Mouse (Mus musculus) cerebellum, adult 8-10 months (tissue): Measurements from ENCODE around the gene Tff3.

Experiments
- DNase-seq: peaks from one replicate; pipeline ENCODE4 v3.0.0; 2022

Gene Tff3

DNA sequence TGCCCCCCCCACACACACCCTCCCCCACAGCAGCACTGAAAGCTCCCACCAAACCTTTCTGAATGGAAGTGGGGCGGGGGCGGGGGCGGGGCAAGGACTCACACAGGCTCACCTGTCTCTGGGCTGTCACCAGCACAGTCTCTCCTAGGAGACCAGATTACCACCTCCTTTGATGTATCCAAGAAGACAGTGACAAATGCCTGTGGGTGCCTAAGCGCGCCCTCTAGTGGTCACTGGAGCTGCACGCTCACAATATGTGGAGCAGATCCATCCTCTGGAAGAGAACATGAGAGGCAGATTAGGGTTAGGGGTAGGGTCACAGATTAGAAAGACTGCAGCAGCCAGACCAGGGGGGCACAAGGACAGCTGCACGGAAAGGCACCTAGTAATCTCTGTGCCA lies 10.0 kb downstream of the Tff3 start:
- peak; percentile 80 for DNase-seq

DNA sequence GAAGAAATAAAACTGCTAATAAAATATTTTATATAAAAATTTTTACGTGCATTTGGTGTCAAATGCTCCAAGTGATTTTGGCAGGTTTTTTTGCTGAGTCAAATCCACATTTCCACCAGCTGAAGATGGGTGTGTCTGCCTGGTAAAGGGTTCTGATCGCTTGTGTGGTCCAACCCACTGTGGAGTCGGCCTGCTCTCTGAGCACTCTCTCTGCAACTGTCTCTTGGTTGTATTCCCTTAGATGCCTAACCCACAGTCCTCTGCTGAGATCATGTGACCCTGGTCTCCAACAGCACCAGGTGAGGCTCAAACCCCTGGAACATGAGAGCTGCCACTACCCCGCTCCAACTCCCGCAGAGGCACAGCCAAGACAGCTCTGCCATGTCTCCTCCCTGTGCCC lies 11.5 kb downstream of the Tff3 start:
- DNase-seq, result no peak

DNA sequence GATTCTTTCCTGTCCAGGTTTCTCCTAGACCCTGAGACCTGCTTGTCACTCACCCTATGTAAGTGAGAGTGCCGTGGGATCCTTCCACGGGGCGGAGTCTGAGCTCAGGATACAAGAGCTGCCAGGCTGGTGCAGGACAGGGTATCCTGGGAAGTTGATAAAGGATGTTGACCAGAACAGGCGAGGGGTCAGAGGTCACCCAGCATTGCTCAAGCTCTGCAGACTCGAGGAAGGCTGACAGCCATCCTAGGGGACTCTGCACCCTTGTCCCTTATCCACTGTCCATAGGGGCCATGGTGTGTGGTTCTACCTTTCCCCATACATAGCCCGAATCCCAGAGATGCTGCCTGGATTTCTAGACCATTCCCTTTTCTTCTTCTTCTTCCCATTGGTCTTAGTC lies 13.4 kb downstream of the Tff3 start:
- no peak for DNase-seq

DNA sequence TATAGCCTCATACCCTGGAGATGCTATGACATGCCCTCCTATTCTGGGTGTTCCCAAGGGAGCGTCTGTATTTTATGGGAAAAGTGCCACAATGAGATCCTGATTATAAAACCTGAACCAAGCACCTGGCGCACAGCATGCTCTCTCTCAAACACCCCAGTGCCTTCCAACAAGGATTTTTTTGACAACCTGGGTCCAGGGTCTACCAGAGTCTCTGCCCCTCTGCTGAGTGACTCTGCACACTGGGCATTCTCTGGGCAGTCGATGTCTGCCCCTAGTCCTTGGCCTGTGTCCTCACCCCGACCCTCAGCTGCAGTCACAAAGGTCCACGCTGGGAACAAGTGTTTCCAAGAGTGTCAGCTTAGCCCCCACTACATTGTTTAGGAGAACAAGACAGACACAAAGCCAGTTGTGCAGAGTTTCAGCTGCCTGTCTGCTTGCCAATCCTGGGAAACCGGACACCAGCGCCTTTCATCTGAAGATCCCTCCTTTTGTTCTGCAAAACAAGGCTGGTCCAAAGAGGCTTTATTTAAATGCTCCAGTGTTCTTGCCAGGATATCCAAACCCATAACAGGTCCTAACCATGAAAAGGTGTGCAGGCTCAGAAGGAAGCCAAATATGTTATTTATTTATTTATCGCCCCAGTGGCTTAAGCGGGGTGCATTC lies 16.1 kb downstream of the Tff3 start:
- DNase-seq, result no peak

DNA sequence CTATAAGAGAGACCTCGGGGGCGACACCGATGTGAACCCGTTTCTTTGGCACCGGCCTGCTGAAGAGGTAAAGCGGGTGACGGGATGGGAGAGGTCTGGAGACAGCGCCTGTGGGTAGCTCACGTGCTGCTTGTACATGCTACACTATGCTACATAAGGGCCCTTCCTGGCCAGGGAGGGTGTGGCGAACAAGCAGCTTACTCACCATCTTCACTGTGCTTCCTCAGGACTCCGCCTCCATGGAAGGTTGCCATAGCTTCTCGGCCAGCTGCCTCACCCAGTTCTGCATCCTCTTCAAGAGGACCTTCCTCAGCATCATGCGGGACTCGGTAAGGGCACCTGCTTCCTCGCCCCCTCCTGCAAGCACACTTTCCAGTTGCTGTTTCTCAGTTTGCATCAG lies 21.1 kb downstream of the Tff3 start:
- DNase-seq, result no peak

DNA sequence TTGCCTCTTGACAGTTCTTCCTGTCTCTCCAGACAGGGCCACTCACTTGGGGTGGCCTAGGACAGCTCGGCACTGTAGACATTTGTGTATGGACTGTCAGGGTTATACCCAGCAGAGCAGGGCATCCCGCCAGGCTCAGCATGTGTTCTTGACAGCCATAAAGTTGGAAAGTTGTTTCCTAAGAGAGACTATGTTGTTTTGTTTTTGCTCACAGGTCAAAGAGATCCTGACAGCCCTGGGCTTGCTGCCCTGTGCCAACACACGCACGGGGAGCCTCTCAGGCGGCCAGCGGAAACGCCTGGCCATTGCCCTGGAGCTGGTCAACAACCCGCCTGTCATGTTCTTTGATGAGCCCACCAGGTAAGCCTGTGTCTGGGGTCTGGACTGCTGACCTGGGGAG lies 25.6 kb downstream of the Tff3 start:
- no peak for DNase-seq

DNA sequence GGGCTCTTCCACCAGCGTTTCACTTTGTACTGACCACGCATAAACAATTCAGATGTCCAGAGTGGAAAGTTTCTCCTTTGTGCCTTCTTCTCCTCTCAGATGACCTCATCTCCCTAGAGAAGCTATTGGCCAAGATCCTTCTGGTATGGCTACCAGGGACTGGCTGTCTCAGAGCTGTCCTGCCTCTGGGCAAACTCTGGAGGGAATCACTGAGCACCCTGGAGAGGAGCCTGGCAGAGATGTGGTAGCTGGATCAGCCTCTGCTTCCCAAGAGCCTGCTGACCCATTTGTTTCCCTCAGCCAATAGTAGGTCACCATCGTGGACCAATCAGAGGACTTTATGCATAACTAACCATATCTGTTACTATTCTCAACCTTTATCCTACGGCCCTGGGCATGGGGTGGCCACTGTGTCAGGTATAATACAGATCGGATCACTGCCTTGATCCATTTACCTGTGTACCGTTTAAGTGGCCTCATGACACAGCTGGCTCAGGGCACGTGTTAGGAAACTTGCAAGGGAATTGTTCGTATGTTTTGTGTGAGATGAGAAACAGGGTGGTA lies 26.4 kb downstream of the Tff3 start:
- no peak for DNase-seq

DNA sequence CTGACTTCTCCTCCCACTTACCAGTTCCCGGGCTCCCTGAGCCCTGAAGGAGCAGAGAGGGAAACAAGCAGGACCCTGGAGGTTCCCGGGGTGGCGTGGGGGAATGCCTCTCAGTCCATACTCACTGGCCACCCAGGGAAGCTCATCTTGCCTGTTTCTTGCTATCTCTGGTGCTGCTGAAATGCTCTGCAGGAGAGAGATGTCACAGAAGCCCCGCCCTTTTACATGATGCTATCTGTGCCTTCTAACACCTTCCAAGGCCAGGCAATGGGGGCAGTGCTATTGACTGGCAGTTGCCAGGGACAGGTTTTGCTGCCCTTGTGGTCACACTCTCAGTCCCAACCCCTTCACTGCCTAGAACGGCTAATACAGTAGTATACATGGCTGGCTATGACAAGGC lies 30.7 kb downstream of the Tff3 start:
- DNase-seq, result no peak

DNA sequence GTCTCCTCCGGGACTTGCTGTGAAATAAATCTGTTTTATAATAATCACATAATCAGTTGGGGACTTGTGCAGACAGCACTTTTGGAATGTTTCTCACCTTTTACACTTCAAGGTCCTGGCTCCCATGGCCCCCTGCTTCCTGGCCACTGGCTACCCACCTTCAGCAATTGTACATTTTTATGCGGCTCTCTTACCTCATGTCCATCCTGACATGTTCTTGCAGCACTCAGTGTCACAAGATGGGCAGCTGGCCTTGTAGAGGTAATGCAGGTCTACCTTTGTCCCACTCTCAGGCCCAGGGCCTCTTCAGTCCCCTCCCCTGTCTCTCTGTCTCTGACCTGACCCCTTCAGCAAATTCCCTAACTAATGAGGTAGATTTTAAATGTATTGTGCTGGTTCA lies 32.6 kb downstream of the Tff3 start:
- no peak for DNase-seq

DNA sequence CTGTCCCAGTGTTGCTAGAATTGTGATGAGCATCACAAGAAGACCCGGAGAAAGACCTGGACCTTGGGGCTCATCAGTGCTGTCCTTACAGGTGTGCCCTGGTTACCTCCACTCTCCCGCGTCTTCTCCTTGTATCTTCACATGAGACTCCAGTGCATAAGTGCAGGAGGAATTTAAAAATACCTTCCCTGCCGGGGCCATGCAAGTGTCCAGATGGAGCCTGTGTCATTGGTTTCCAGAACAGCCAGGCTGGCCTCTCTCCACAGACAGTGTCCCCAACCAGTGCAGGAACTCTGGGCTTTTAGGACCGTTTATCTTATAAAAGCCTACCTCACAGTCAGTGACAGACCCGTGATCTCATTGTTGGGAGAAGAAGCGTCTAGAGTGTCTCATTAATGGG lies 33.9 kb downstream of the Tff3 start:
- DNase-seq, result peak; percentile 40

DNA sequence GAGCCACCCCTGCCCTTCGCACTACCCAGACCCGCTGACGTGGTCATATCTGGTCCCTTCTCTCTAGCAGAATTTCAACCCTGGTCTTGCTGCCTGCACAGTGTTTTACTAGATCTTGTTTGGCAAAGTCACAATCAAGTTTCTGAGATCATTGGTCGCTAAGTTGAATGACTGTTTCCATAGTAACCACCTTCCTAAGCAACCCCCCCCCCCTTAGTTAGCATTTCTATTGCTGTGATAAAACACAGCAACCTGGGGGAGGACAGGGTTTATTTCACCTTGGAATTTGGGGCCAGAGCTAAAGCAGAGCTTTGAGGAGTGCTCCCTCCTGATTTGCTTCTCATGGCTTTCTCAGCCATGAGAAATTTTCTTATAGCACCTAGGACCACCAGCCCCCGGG lies 34.7 kb downstream of the Tff3 start:
- no peak for DNase-seq

DNA sequence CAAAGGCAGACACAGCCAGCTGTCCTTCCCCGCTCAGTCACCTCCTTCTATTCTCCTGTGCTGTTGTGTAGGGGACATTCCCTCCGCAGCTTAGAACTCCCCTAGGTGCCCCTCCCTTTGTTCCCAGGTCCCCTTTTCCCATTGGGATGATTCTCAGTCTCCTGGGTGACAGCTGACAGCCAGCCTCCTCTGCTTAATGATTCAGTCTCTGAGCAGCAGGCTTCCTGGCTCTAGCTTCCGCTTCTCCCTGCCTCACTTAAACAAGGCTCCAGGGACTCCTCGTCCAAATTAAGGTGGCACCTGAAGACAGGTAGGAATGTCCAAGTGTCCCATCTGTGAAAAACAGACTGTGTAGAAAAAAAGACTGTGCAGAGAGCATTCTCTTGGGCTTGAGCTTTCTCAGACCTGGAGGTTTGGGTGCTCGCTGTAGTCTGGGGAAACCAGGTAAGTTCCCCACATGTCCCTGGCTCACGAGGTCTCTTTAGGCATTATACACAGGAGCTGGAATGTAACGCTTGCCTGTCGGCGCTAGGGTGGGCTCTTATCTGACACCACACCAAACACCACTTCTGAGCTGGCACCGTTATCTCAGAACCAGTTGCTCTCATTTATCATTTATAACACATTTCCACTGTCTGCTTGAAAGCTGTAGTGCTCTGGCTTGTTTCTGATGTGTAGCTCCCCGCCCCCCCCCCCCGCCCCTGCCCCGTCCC lies 38.3 kb downstream of the Tff3 start:
- no peak for DNase-seq

DNA sequence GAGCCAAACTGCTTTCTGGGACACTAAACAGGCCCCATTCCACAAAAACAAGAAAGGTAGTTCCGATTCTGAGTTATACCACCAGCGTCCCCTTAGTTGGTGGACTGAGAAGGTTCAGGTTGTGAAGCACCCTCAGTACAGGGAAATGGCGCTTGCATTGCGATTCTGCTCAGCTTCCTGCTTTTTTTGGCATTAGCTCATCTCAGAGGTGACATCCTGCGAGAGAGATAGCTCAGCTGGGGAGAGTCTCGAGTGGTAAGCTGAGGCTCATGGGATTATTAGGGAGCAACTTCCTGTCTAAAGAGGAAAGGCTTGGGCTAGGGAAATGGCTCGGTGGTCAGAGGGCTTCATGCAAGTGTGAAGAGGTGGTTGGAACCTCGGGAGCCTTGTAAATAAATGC lies 39.6 kb downstream of the Tff3 start:
- DNase-seq, result no peak

DNA sequence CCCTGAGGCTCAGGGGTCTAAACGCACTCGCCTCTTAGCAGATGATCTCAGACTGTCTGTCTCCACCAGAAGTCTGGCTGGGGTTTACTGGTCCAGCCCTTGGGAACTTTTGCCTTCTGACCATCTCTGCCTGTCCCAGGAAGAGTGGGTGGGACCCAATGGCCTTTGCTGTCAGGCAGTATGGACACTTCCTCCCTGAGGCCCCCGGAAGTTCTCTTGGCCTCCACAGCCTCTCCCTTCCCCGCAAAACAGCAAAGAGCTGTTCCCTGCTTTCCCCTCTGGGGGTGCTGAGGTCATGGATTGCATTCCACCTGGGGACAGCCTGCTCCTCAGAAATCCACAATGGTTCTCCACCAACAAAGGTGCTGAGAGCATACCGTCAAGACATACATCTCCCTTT lies 40.7 kb downstream of the Tff3 start:
- no peak for DNase-seq

DNA sequence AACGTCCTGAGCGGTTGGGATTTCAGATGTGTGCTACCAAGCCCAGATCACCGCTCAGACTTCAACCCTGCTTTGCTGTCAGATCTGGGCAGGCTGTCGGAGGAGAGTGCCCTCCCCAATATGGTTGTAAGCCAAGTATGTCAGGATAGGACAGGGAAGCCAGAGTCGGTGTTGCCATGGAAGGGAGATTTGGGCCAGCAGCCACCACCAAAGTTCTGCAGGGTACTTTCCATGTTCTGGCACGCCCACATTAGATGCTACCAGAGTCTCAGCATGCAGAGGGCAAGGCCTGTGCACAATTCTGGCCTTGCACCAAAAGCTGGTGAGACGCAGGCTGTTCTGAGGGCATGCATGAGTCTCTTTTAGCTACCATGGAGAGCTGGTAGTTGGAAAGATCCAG lies 43.2 kb downstream of the Tff3 start:
- peak; percentile 42 for DNase-seq

DNA sequence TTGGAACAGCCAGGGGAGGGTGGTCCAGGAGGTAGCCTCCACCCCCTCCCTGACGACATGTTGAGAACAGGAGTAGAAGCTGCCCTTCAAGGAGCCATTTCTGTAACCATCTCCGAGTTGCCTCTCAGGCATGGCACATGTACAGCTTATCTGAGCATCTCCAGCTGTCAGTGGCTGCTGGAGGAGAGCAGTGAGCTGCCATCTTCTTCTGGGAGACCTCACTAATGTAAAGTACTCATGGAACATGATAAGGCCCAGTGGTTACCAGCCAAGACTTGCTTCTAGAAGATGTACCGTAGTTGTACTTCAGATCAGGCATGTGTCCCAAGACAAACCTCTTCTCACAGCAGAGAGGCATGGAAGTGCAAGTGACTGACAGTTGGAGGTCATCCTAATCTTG lies 43.9 kb downstream of the Tff3 start:
- DNase-seq, result no peak

DNA sequence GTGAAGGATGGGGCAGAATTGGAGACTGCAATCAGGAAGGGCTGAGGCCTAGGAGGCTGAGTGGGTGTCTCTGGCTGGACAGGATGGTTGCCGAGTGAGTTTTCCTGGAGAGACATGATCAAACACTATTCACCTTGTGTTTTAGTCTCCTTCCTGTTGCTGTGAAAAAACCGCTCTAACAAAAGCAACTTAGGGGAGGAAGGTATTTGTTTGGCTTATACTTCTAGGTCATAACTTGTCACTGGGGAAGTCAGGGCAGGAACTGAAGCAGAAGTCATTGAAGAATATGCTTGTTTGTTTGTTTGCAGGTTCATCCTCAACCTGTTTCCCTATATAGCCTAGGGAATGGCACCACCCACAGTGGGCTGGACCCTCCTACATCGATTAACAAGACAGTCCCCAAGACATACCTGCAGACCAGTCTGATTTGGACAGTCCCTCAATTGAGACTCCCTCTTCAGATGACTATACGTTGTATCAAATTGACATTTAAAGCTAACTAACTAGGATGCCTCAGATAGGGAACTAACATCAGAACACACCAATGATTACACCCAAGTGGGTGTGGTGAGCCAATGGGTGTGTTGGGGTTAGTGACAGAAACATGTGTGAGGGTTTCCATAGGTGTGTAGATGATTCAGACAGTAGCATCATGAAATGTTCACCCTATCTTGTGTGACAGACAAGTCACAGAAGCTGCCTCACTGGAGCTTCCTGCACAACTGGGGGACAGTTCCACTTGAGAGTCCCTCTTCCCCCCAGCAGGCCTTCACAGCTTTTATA lies 47.0 kb downstream of the Tff3 start:
- no peak for DNase-seq

DNA sequence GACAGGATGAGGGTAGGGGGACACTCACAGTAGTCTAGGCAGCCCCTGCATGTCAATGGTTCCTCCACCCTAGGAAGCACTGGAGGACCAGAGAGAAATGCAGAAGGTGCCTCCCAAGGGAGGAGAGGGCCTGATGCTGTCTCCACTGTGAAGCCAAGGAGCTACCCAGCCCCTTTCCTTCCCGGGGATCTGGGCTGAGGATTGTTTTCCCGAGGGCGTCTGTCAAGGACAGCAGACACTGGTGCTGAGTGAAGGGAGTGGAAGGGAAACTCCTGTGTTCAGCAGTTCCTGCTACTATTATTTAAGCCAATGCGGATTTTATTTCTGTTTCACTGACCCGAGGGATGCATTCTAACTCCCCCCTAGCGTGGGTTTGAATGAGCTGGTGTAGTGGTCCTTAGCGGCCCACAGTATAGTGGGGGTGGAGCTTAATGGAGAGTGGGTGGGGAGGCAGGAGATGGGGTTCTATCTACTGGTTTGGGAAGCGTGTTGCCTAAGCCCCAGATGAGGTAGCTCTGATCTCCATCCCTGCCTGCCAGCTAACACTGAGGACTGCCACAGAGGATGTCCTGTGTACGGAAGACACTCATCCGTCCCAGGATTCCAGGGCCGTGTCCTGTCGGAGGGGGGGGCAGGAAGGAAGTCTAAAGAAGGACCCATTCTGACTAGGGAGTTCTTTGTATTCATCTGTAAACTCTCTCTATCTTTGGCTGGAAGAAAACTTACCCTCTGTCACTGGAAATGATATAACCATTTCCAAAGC lies 50.2 kb downstream of the Tff3 start:
- no peak for DNase-seq

DNA sequence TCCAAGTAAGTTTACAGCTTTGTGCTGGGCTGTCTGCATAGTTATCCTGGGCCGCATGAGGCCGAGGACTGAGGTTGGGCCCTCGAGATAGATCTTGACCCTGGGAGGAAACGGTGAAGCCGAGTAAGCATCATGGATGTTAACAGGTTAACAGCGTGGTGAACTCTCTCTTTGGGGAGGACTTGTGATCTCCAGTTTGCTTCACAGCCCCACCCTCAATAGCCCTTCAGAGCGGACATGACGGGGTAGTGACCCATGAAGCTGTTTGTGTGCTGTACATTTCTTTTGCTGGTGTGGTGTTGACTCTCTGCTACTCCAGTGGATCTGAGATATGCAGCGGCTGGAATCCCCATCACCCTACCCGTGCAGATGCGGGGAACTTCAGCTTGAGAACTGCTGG lies 50.9 kb downstream of the Tff3 start:
- DNase-seq, result no peak

DNA sequence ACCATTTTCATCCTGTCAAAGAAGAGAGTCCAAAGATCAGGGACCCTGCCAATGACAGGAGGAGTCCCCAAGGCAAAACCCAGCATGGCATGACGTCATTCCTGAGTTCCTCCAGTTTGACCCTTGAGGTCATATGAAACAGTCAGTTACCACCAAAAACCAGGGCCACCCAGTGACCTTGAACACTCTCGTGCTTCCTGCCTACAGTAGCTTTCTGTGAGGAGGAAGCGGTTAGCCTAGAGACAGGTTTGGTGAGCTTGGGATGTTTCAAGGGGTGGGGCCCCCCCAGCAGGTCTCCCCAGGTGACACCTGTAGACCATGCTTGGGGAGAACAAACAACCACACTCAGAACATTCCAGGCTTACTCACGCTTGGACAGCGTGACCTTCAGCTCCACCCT lies 51.9 kb downstream of the Tff3 start:
- no peak for DNase-seq

DNA sequence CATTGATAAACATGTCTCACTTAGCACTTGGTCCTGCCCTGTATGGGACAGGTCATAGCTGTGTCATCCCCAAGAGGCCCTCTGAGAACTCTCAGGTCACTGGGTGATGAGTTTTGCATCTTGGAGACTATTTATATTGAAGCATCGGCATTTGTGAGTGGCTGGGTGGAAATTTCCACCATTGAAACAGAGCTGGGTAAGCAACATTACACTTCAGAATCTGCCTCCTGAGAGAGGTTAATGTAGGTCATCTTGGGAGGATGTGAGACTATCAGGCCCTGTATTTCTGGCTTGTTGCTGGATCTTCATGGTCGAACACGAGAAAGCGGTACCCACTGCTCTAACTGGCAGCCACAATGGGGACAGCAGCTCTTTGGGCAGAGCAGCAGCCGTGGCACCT lies 54.0 kb downstream of the Tff3 start:
- no peak for DNase-seq
